Mouse (Mus musculus) thymus, adult 2 months (tissue): ENCODE data around the gene Taf3. TPM values are rescaled to one million over a fixed set of nuclear protein-coding genes. Genes with fewer than 3 reads are reported as not detected.

Experiments used
- DNase-seq: peaks from one replicate; pipeline ENCODE4 v3.0.0; 2021
- H3K27ac ChIP-seq: fragments of 200-500 bp; 2 replicates; pipeline ENCODE4 v1.5.1; 2012; ENCODE audit warnings: low read length, control low read depth; ENCODE audit not compliant: control insufficient read depth, insufficient read depth
- H3K27me3 ChIP-seq: fragments of 200-500 bp; 2 replicates; pipeline ENCODE4 v1.6.1; 2012; ENCODE audit warnings: mild to moderate bottlenecking, low read length, moderate library complexity, mixed read lengths; ENCODE audit not compliant: control insufficient read depth, insufficient read depth
- H3K36me3 ChIP-seq: fragments of 200-500 bp; 2 replicates; pipeline ENCODE4 v1.6.1; 2012; ENCODE audit warnings: mild to moderate bottlenecking, low read length, moderate library complexity; ENCODE audit not compliant: control insufficient read depth, insufficient read depth
- H3K4me1 ChIP-seq: fragments of 200-500 bp; replicated peaks from 2 replicates; pipeline ENCODE4 v1.6.1; 2012; ENCODE audit warnings: low read length; ENCODE audit not compliant: control insufficient read depth, insufficient read depth
- H3K4me3 ChIP-seq: fragments of 200-500 bp; 2 replicates; pipeline ENCODE4 v1.5.1; 2012; ENCODE audit warnings: mild to moderate bottlenecking, low read length, control low read depth, moderate library complexity; ENCODE audit not compliant: control insufficient read depth, insufficient read depth
- CTCF ChIP-seq: fragments of 200-500 bp; IDR thresholded peaks from 2 replicates; pipeline ENCODE4 v1.5.1; 2012; ENCODE audit warnings: mild to moderate bottlenecking, control low read depth, low read length, moderate library complexity, borderline replicate concordance; ENCODE audit not compliant: control insufficient read depth, poor library complexity, insufficient read depth; ENCODE audit errors: extremely low read depth
- POLR2A ChIP-seq: fragments of 200-500 bp; IDR thresholded peaks from 2 replicates; pipeline ENCODE4 v1.6.1; 2012; ENCODE audit warnings: mild to moderate bottlenecking, low read length, control low read depth, moderate library complexity; ENCODE audit not compliant: control insufficient read depth, poor library complexity, insufficient read depth; ENCODE audit errors: extremely low read depth
- WGBS: fragments of 180-500 bp; shearing (Covaris S2); methylation state at CpG from one replicate; pipeline ENCODE4 v1.1.7; 2018; 5-methylcytosine and 5-hydroxymethylcytosine counted together
- polyA plus RNA-seq: library from polyadenylated mRNA; depleted of rRNA; stranded (reverse); fragments of >200 nt; gene quantifications from 2 replicates; pipeline ENCODE4 v1.2.3, GENCODE M21; 2012

Gene Taf3
- polyA plus RNA-seq, 1 experiment = 10.0 TPM

DNA sequence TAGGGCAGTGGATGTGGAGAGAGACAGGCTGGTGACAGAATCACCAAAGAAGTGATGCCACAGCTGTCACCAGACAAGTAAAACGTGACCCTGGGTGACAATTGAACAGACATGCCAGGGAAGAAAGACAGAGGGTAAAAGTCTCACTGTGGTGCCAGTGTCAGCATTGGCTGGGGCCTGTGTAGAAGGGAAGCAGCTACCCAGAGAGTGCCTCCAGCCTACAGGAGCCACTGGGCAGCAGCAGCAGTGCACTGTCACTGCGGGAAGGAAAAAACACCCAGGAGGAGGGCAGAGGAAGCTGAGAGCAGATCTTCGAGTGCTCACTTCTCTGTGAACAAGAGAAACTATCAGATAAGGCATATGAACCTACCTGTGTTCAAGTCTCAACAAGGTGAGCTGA lies 86.7 kb downstream of the Taf3 start:
- DNase-seq = no peak
- Histone ChIP-seq H3K4me1 (no peaks in the 10 kb centered on the region), H3K27me3 (no peaks in the 10 kb centered on the region), H3K4me3 (no peak overlapping the region), H3K27ac (no peak overlapping the region), H3K36me3 (no peaks in the 10 kb centered on the region)
- TF ChIP-seq POLR2A (no peak), CTCF (no peak)
- WGBS = 41% methylated on average over 3 of the region's 3 CpGs

- no peaks in the 10 kb centered on the region for H3K36me3 ChIP-seq
- no peak overlapping the region for H3K27ac ChIP-seq
- H3K27me3 ChIP-seq = no peaks in the 10 kb centered on the region
- no peak for DNase-seq
- TF ChIP-seq CTCF (no peak), POLR2A (no peak)
- H3K4me3 ChIP-seq = no peak overlapping the region
- H3K4me1 ChIP-seq = no peaks in the 10 kb centered on the region
- WGBS = 97% methylated on average over 6 of the region's 6 CpGs
These were observed 90.4 kb downstream of the Taf3 start for GRCm38 (mm10) chr2:9958011-9958410.

DNA sequence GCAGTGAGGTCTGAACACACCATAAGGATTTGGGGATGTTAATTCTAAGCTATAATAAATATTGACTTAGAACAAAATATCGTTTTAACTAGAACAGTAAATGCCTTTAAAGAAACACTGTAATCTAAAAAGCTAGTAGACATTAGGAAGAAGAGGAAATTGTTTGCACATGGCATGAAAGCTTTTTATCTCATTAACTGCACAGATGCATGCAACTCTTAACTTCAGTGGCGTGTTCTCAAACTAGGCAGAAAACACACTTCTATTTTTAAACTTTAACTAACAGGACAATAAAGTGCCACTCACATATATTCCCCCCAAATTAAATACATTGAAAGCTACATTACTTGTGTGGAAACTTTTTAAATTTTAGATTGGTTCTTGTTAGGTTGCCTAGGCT lies 91.8 kb downstream of the Taf3 start:
- DNase-seq = no peak
- Histone ChIP-seq H3K36me3 (no peaks in the 10 kb centered on the region), H3K4me3 (no peak overlapping the region), H3K27ac (no peak overlapping the region), H3K4me1 (no peaks in the 10 kb centered on the region), H3K27me3 (no peaks in the 10 kb centered on the region)
- TF ChIP-seq POLR2A (no peak), CTCF (no peak)
- 86% methylated on average over 2 of the region's 2 CpGs for WGBS

- Histone ChIP-seq H3K27me3 (no peaks in the 10 kb centered on the region), H3K4me1 (no peaks in the 10 kb centered on the region), H3K36me3 (no peaks in the 10 kb centered on the region), H3K4me3 (no peak overlapping the region), H3K27ac (no peak overlapping the region)
- DNase-seq = no peak
- WGBS = 96% methylated on average over 9 of the region's 9 CpGs
- TF ChIP-seq CTCF (no peak), POLR2A (no peak)
These were observed 92.5 kb downstream of the Taf3 start for GRCm38 (mm10) chr2:9955576-9956535.

- Histone ChIP-seq H3K27me3 (no peaks in the 10 kb centered on the region), H3K4me3 (no peak overlapping the region), H3K36me3 (no peaks in the 10 kb centered on the region), H3K27ac (no peak overlapping the region), H3K4me1 (0 out of 2 replicates have a peak, but pooled peaks cover 2% of the 10 kb centered on the region)
- TF ChIP-seq POLR2A (no peak), CTCF (no peak)
- 32% methylated on average over 3 of the region's 3 CpGs for WGBS
- no peak for DNase-seq
These were observed 101.7 kb downstream of the Taf3 start for GRCm38 (mm10) chr2:9946739-9947138.

GRCm38 (mm10) chr2:9945611-9946010 lies 102.8 kb downstream of the Taf3 start:
- Histone ChIP-seq H3K4me3 (no peak overlapping the region), H3K4me1 (0 out of 2 replicates have a peak, but pooled peaks cover 2% of the 10 kb centered on the region), H3K27me3 (no peaks in the 10 kb centered on the region), H3K36me3 (no peaks in the 10 kb centered on the region), H3K27ac (no peak overlapping the region)
- no peak for DNase-seq
- TF ChIP-seq CTCF = no peak
- TF ChIP-seq POLR2A = no peak
- WGBS = 96% methylated on average over 4 of the region's 4 CpGs
